Mouse (Mus musculus) kidney, embryonic 14.5 days (tissue): ENCODE data around the gene Cdc37. TPM values are rescaled to one million over a fixed set of nuclear protein-coding genes. Genes with fewer than 3 reads are reported as not detected.

Experiments used
- ATAC-seq: fragments of 200-750 bp; cut with Nextera tagmentation; 2 replicates; pipeline ENCODE4 v1.8.0; 2017; ENCODE audit warnings: moderate number of reproducible peaks, mild to moderate bottlenecking, moderate TSS enrichment, moderate library complexity; ENCODE audit not compliant: low FRiP score, low TSS enrichment
- H3K27ac ChIP-seq: fragments of 300-500 bp; sonication (generic); 2 replicates; pipeline ENCODE4 v1.5.1; 2014; ENCODE audit warnings: low read depth, mild to moderate bottlenecking, low read length, moderate library complexity, mixed read lengths
- H3K27me3 ChIP-seq: fragments of 300-500 bp; sonication (generic); 2 replicates; pipeline ENCODE4 v1.6.1; 2014; ENCODE audit warnings: mild to moderate bottlenecking, low read length; ENCODE audit not compliant: control insufficient read depth, insufficient read depth
- H3K36me3 ChIP-seq: fragments of 300-500 bp; sonication (generic); 2 replicates; pipeline ENCODE4 v1.6.1; 2014; ENCODE audit warnings: low read length, mixed read lengths; ENCODE audit not compliant: control insufficient read depth, insufficient read depth
- H3K4me1 ChIP-seq: fragments of 300-500 bp; sonication (generic); 2 replicates; pipeline ENCODE4 v1.6.1; 2014; ENCODE audit warnings: low read length, mixed read lengths; ENCODE audit not compliant: control insufficient read depth, insufficient read depth
- H3K4me2 ChIP-seq: fragments of 300-500 bp; sonication (generic); replicated peaks from 2 replicates; pipeline ENCODE4 v1.6.1; 2014; ENCODE audit warnings: low read depth, mild to moderate bottlenecking, low read length
- H3K4me3 ChIP-seq: fragments of 300-500 bp; sonication (generic); 2 replicates; pipeline ENCODE4 v1.5.1; 2014; ENCODE audit warnings: mild to moderate bottlenecking, low read length
- H3K9ac ChIP-seq: fragments of 300-500 bp; sonication (generic); 2 replicates; pipeline ENCODE4 v1.6.1; 2014; ENCODE audit warnings: low read depth, mild to moderate bottlenecking, low read length, moderate library complexity
- H3K9me3 ChIP-seq: fragments of 300-500 bp; sonication (generic); 2 replicates; pipeline ENCODE4 v1.6.1; 2016; ENCODE audit warnings: low read length; ENCODE audit not compliant: control insufficient read depth
- WGBS: fragments of 180-500 bp; shearing (Covaris S2); extraction: QIAGEN DNeasy Blood & Tissue Kit; methylation state at CpG from one replicate; pipeline ENCODE4 v1.1.7; 2014; 5-methylcytosine and 5-hydroxymethylcytosine counted together
- polyA plus RNA-seq: library from polyadenylated mRNA; unstranded; fragments of >200 nt; fragmentation: Nextera tagmentation; extraction: Ambion mirVana; gene quantifications from 2 replicates; pipeline ENCODE4 v1.2.1, GENCODE M21; 2014

Gene Cdc37
- polyA plus RNA-seq, 1 experiment from 2014 or later, result 377 TPM

DNA sequence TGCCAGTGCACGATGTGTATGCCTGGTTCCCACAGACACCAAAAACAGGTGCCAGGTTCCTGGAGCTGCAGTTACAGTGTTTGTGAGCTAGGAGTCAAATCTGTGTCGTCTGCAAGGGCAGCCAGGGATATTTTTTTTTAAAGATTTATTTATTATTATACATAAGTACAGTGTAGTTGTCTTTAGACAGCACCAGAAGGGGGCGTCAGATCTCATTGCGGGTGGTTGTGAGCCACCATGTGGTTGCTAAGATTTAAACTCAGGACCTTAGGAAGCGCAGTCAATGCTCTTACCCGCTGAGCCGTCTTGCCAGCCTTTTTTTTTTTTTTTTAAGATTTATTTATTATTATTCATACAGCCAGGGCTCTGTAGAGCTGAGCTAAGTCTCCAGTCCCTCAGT, 40.1 kb upstream of the Cdc37 start:
- H3K4me3 ChIP-seq, result no peak overlapping the region
- no peak overlapping the region for H3K4me2 ChIP-seq
- H3K4me1 ChIP-seq, result 0 out of 2 replicates have a peak, but pooled peaks cover 4% of the 10 kb centered on the region
- 51% methylated on average over 7 of the region's 7 CpGs for WGBS
- H3K27ac ChIP-seq, result no peak overlapping the region
- H3K36me3 ChIP-seq, result no peaks in the 10 kb centered on the region
- no peaks in the 10 kb centered on the region for H3K9me3 ChIP-seq
- no peaks in the 10 kb centered on the region for H3K27me3 ChIP-seq
- ATAC-seq, result no peak
- no peak overlapping the region for H3K9ac ChIP-seq

DNA sequence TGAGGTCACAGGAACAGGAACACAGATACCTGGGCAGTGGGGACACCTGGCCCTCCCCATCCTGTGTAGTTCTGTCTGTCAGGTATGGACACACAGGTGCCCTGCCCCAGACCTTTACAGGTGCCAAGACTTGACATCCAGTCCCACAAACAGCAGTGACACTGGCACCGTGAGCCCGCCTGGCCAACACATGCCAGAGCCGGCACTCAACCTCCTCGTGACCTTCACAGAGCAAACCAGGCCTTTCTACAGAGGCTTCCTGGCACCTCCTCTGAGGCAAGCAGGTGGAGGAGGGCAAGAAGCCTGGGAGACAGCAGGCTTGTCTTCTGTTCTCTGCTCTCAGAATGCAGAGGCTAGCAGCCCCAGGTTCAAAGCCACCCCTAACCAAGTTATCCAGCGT, 35.7 kb upstream of the Cdc37 start:
- Histone ChIP-seq H3K9me3 (no peaks in the 10 kb centered on the region), H3K27me3 (peaks cover 4% of the 10 kb centered on the region; the same call in 1 of the 2 replicates), H3K4me1 (0 out of 2 replicates have a peak, but pooled peaks cover 19% of the 10 kb centered on the region), H3K4me2 (no peak overlapping the region), H3K4me3 (no peak overlapping the region), H3K27ac (no peak overlapping the region), H3K36me3 (no peaks in the 10 kb centered on the region), H3K9ac (no peak overlapping the region)
- WGBS, result 91% methylated on average over 5 of the region's 5 CpGs
- no peak for ATAC-seq

DNA sequence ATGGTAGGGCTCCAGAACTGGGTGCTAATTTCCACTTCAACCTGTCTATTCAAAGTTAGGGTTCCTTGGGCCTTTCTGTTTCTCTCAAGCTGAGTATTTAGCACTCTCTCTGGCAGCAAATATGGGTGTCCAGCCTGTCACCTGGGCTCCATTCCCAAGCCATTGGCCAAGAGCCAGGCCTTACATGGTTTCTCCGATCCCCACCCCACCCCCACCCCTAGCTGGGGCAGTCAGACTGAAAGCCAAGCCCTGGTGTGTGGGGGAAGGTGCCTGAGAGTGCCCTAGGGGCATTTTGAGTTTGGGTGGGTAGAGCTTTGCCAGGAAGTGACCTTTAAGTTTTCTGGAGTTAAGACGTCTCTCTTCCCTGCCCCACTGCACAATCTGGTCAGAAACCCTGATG, 35.0 kb upstream of the Cdc37 start:
- H3K27ac ChIP-seq, result no peak overlapping the region
- H3K4me3 ChIP-seq, result peak overlapping the region; percentile 39; the same call in 1 of the 2 replicates
- peak overlapping the region; percentile 42; the same call in 1 of the 2 replicates for H3K9ac ChIP-seq
- ATAC-seq, result no peak
- 32% methylated on average over 2 of the region's 2 CpGs for WGBS
- H3K9me3 ChIP-seq, result no peaks in the 10 kb centered on the region
- H3K27me3 ChIP-seq, result peaks cover 4% of the 10 kb centered on the region; the same call in 1 of the 2 replicates
- 0 out of 2 replicates have a peak, but pooled peaks cover 19% of the 10 kb centered on the region for H3K4me1 ChIP-seq
- H3K36me3 ChIP-seq, result no peaks in the 10 kb centered on the region
- no peak overlapping the region; the same call in 1 of the 2 replicates for H3K4me2 ChIP-seq

DNA sequence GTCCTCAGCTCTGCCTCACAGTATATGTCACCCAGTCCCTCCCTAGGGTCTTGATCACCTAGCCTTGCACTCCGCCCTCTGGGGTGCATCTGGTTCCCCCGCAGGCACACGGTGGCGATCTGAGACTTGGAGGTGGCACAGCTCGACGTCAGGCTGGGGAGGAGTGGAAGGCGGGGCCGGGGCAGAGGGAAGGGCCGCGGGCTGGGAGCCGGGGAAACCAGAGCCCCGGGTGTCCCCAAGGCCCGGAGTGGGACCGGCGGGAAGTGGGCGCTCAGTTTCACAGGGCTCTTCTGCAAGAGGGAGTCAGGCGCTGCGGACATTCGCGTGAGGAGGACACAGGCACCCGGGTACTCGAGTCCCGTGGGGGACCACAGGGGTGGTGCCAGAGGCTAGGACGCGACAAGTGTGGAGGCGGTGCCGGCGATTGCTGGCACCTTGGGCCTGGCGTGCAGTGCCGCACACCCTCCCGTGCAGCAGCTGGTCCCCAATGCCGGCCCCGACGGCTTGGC, 34.2 kb upstream of the Cdc37 start:
- Histone ChIP-seq H3K9ac (peak overlapping the region; percentile 42), H3K36me3 (no peaks in the 10 kb centered on the region), H3K4me2 (peak overlapping the region; percentile 51), H3K4me1 (0 out of 2 replicates have a peak, but pooled peaks cover 19% of the 10 kb centered on the region), H3K27me3 (peaks cover 4% of the 10 kb centered on the region; the same call in 1 of the 2 replicates), H3K27ac (no peak overlapping the region), H3K4me3 (peak overlapping the region; percentile 39), H3K9me3 (no peaks in the 10 kb centered on the region)
- peak; percentile 51 for ATAC-seq
- 6% methylated on average over 34 of the region's 34 CpGs for WGBS

DNA sequence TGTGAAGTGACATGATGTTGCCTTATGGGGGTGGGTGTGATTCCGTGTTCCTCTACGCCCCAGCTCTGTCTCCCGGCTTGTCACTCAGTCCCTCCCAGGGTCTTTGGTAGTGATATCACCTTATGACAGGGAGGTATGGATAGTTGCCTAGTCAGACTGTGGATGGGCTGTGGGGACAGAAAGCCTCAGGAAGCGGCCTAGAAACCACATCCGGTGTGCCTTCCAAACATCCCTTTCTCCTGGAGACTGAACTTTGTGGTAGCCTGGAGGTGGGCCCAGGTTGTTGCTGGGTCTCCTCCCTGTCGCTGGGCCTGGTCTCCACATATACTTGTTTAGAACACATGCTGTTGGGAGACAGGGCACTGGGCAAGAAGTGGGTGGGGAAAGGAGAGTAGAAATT, 33.6 kb upstream of the Cdc37 start:
- no peak for ATAC-seq
- 88% methylated on average over 6 of the region's 6 CpGs for WGBS
- Histone ChIP-seq H3K36me3 (no peaks in the 10 kb centered on the region), H3K27me3 (peaks cover 4% of the 10 kb centered on the region; the same call in 1 of the 2 replicates), H3K4me2 (no peak overlapping the region), H3K4me1 (0 out of 2 replicates have a peak, but pooled peaks cover 19% of the 10 kb centered on the region), H3K9ac (no peak overlapping the region; the same call in 1 of the 2 replicates), H3K4me3 (no peak overlapping the region), H3K27ac (no peak overlapping the region), H3K9me3 (no peaks in the 10 kb centered on the region)

DNA sequence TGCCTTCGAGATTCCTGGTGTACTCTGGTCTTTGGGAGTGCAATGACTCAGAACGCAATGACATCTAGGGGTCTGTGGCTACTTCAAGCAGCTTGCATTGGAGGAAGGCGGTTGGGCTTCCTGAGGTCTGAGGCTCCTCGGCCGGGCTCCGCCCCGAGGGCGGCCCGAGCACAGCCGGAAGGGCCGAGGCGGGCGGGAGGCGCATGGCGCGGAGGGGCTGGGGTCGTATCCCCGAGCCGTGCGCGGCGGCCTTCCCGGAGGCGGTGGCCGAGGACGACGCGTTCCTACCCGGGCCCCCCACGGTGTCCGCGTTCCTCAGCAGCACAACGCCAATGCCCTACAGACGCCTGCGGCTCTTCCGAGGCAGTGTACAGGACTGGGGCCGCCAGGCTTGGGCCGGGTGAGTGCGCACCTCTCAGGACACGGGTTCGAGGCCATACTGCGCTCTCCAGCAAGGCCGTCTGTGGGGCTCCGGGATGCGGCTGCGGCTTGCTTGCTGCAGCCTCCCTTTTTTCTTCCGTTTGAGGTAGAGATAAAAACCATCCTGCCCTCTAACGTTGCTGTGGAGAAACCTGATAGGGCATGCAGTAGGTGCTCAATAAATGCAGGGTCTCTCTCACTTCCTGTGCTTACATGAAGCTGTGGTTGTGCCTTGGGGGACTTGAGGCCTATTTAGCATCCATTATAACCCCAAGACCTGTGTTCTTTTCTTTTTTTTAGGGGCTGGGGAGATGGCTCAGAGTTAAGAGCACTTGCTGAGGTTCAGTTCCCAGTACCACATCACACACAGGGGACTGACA, 31.8 kb upstream of the Cdc37 start:
- Histone ChIP-seq H3K27me3 (peaks cover 4% of the 10 kb centered on the region; the same call in 1 of the 2 replicates), H3K4me1 (0 out of 2 replicates have a peak, but pooled peaks cover 19% of the 10 kb centered on the region), H3K4me3 (peak overlapping the region; percentile 41), H3K9me3 (no peaks in the 10 kb centered on the region), H3K36me3 (no peaks in the 10 kb centered on the region), H3K27ac (peak overlapping the region; percentile 42; the same call in 1 of the 2 replicates), H3K9ac (peak overlapping the region; percentile 58), H3K4me2 (peak overlapping the region; percentile 49)
- peak; percentile 52 for ATAC-seq
- 6% methylated on average over 48 of the region's 48 CpGs for WGBS

DNA sequence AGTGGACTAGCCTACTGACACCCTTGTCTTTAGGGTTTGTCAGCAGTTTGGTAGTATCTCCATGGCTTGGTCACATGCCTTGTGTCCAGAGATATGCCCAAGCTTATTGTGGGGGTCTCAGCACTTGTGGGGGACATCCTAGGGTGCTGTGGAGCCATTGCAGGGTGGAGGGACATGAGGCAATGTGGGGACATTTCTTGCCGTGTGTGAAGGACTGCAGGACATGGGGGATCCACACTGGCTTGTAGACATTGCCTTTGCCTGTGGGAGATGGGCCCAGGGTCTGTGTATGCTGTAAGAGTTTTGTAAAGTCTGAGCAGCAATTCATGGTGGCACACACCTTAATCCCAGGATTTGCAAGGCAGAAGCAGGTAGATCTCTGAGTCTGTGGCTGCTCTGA, 31.1 kb upstream of the Cdc37 start:
- Histone ChIP-seq H3K27ac (peak overlapping the region; percentile 42; the same call in 1 of the 2 replicates), H3K4me2 (no peak overlapping the region), H3K9ac (peak overlapping the region; percentile 58; the same call in 1 of the 2 replicates), H3K9me3 (no peaks in the 10 kb centered on the region), H3K36me3 (no peaks in the 10 kb centered on the region), H3K4me1 (0 out of 2 replicates have a peak, but pooled peaks cover 19% of the 10 kb centered on the region), H3K4me3 (no peak overlapping the region), H3K27me3 (peaks cover 4% of the 10 kb centered on the region; the same call in 1 of the 2 replicates)
- no peak for ATAC-seq
- WGBS, result 60% methylated on average over 1 of the region's 1 CpGs

DNA sequence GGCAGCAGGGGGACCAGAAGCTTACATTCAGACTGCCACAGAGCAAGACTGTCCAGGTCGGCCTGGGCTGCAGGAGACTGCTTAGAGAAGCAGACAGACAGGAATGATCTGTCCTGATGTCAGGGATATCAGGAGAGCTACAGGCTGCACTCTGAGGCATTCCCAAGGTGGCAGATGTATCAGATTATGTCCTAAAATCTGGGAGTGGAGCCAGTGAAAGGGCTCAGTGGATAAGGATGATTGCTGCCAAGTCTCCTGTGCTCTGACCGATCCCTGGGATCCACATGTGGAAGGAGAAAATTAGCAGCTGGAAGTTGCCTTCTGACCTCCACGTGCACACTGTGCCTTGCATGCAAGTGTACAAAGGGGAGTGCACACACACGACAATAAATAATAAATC, 30.6 kb upstream of the Cdc37 start:
- 0 out of 2 replicates have a peak, but pooled peaks cover 19% of the 10 kb centered on the region for H3K4me1 ChIP-seq
- H3K27me3 ChIP-seq, result peaks cover 4% of the 10 kb centered on the region; the same call in 1 of the 2 replicates
- H3K9me3 ChIP-seq, result no peaks in the 10 kb centered on the region
- ATAC-seq, result no peak
- no peak overlapping the region for H3K4me3 ChIP-seq
- no peak overlapping the region for H3K9ac ChIP-seq
- 59% methylated on average over 4 of the region's 4 CpGs for WGBS
- no peaks in the 10 kb centered on the region for H3K36me3 ChIP-seq
- no peak overlapping the region for H3K4me2 ChIP-seq
- H3K27ac ChIP-seq, result 0 out of 2 replicates have a peak overlapping the region, but pooled peaks have one; percentile 42
